17 mouse cellular contexts compared by ENCODE assay signal in the genomic region with DNA sequence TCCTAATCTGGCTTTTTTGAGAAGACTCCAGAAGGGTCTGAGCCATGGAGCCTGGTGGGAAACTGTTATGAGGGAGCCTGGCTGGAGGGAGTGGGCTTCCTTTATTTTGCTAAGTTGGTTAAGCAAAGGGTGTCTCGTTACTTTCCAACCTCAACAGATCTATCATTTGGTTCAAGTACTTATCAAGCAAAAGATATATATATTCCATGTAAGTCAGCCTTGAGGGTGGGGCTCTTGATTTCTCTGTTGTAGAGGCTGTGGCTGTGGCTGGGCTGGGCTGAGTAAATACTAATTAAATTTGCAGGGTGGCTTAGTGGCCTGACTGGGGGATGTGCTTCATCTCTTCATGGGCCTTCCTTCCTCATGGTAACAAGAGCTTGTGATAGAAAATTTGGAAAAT. TPM values are rescaled to one million over a fixed set of nuclear protein-coding genes. Genes with fewer than 3 reads are reported as not detected.
DNase-seq lines count a peak whose midpoint lies in the region; ATAC-seq and TF ChIP-seq lines count a peak whose summit lies in the region.
"Had no signal": no experiment of that assay in that cellular context is flagged by ENCODE, and none has a peak within 500 bp of the region (broad histone marks: within the 10 kb centered on the region; RNA-seq: fewer than 3 reads in every experiment).

No protein-coding gene starts in this region.

- WGBS in embryonic facial prominence, embryonic 12.5 days, result 64% methylated on average over 1 of the region's 1 CpGs
- WGBS in embryonic facial prominence, embryonic 10.5 days, result 73% methylated on average over 1 of the region's 1 CpGs
- WGBS in heart, postnatal 0 days, result 34% methylated on average over 1 of the region's 1 CpGs
- 44% methylated on average over 1 of the region's 1 CpGs for WGBS in stomach, embryonic 14.5 days
- 29% methylated on average over 1 of the region's 1 CpGs for WGBS in stomach, postnatal 0 days
- 31% methylated on average over 1 of the region's 1 CpGs for WGBS in stomach, embryonic 16.5 days

- no peak for DNase-seq in embryonic facial prominence, embryonic 10.5 days (ENCODE audit: low spot score)
- DNase-seq in heart, postnatal 0 days (ENCODE audit: low spot score), result no peak
- DNase-seq in heart, postnatal 25 days (ENCODE audit: low spot score), result no peak
- DNase-seq in stomach, postnatal 0 days (ENCODE audit: low spot score), result no peak
- no peak for DNase-seq in c-Kit-positive CD71-positive TER-119-positive erythroid progenitor cells, embryonic 14.5 days (ENCODE audit: low spot score)
- DNase-seq: adrenal gland, postnatal 10 days; cerebellum, adult 9-11 months; kidney, adult 2 months; liver, postnatal 0 days; midbrain, embryonic 14.5 days; retina, postnatal 1 day; right cerebral cortex, postnatal 4 days had no signal

- H3K4me3 ChIP-seq in embryonic facial prominence, embryonic 12.5 days, result no peak overlapping the region
- H3K4me3 ChIP-seq in embryonic facial prominence, embryonic 10.5 days, result no peak overlapping the region
- H3K4me3 ChIP-seq in heart, postnatal 0 days (ENCODE audit: low read depth, low read length), result no peak overlapping the region
- H3K4me3 ChIP-seq in stomach, embryonic 14.5 days (ENCODE audit: low read depth, low read length), result no peak overlapping the region
- no peak overlapping the region for H3K4me3 ChIP-seq in stomach, postnatal 0 days (ENCODE audit: low read depth, low read length)
- H3K4me3 ChIP-seq in stomach, embryonic 16.5 days (replicated peaks; ENCODE audit: low read length), result no peak overlapping the region

- peak overlapping the region; percentile 9; the same call in 1 of the 2 replicates for H3K27ac ChIP-seq in embryonic facial prominence, embryonic 12.5 days
- H3K27ac ChIP-seq in embryonic facial prominence, embryonic 10.5 days (replicated peaks), result no peak overlapping the region
- H3K27ac ChIP-seq in heart, postnatal 0 days (ENCODE audit: low read depth), result peak overlapping the region; percentile 80; the same call in 1 of the 2 replicates
- H3K27ac ChIP-seq in stomach, embryonic 14.5 days (ENCODE audit: low read length), result peak overlapping the region; percentile 87
- H3K27ac ChIP-seq in stomach, postnatal 0 days (replicated peaks), result no peak overlapping the region
- H3K27ac ChIP-seq in stomach, embryonic 16.5 days (ENCODE audit: low read length), result peak overlapping the region; percentile 72
- H3K27ac ChIP-seq: hindbrain, embryonic 14.5 days had no signal

- no peaks in the 10 kb centered on the region for H3K9me3 ChIP-seq in embryonic facial prominence, embryonic 12.5 days
- H3K9me3 ChIP-seq in embryonic facial prominence, embryonic 10.5 days, result no peaks in the 10 kb centered on the region
- H3K9me3 ChIP-seq in heart, postnatal 0 days (replicated peaks; ENCODE audit: control insufficient read depth, low read length), result no peaks in the 10 kb centered on the region
- H3K9me3 ChIP-seq in stomach, embryonic 14.5 days (ENCODE audit: control insufficient read depth, low read depth, low read length), result no peaks in the 10 kb centered on the region
- H3K9me3 ChIP-seq in stomach, postnatal 0 days (ENCODE audit: control insufficient read depth, low read length), result no peaks in the 10 kb centered on the region
- H3K9me3 ChIP-seq in stomach, embryonic 16.5 days (replicated peaks; ENCODE audit: control insufficient read depth, low read length), result no peaks in the 10 kb centered on the region

- peaks cover 45% of the 10 kb centered on the region for H3K4me1 ChIP-seq in embryonic facial prominence, embryonic 12.5 days
- H3K4me1 ChIP-seq in embryonic facial prominence, embryonic 10.5 days, result peaks cover 33% of the 10 kb centered on the region
- peaks cover 28% of the 10 kb centered on the region for H3K4me1 ChIP-seq in heart, postnatal 0 days (ENCODE audit: control insufficient read depth, insufficient read depth)
- peaks cover 38% of the 10 kb centered on the region for H3K4me1 ChIP-seq in stomach, embryonic 14.5 days (ENCODE audit: control insufficient read depth, insufficient read depth, low read length)
- H3K4me1 ChIP-seq in stomach, postnatal 0 days (replicated peaks; ENCODE audit: control insufficient read depth, insufficient read depth), result peaks cover 9% of the 10 kb centered on the region; the same call in 1 of the 2 replicates
- H3K4me1 ChIP-seq in stomach, embryonic 16.5 days (ENCODE audit: control insufficient read depth, insufficient read depth, low read length), result peaks cover 34% of the 10 kb centered on the region

- no peak for ATAC-seq in embryonic facial prominence, embryonic 12.5 days (ENCODE audit: insufficient number of reproducible peaks, insufficient read depth, low FRiP score, low TSS enrichment)
- ATAC-seq in heart, postnatal 0 days (ENCODE audit: insufficient read depth, low read depth), result no peak
- no peak for ATAC-seq in stomach, embryonic 14.5 days (ENCODE audit: insufficient number of reproducible peaks, insufficient read depth, low FRiP score, low read depth)
- no peak for ATAC-seq in stomach, postnatal 0 days (ENCODE audit: low FRiP score, low TSS enrichment)
- no peak for ATAC-seq in stomach, embryonic 16.5 days (ENCODE audit: insufficient read depth, low FRiP score)
- ATAC-seq: forebrain, embryonic 16.5 days; liver, postnatal 0 days had no signal

- H3K36me3 ChIP-seq in embryonic facial prominence, embryonic 12.5 days, result no peaks in the 10 kb centered on the region
- H3K36me3 ChIP-seq in embryonic facial prominence, embryonic 10.5 days (replicated peaks), result no peaks in the 10 kb centered on the region
- H3K36me3 ChIP-seq in heart, postnatal 0 days (replicated peaks; ENCODE audit: control insufficient read depth, insufficient read depth, low read length), result no peaks in the 10 kb centered on the region
- no peaks in the 10 kb centered on the region for H3K36me3 ChIP-seq in stomach, embryonic 14.5 days (ENCODE audit: control insufficient read depth, insufficient read depth, low read length)
- no peaks in the 10 kb centered on the region for H3K36me3 ChIP-seq in stomach, postnatal 0 days (ENCODE audit: control insufficient read depth, insufficient read depth, low read length)
- H3K36me3 ChIP-seq in stomach, embryonic 16.5 days (ENCODE audit: control insufficient read depth, insufficient read depth, low read length), result no peaks in the 10 kb centered on the region

- H3K27me3 ChIP-seq in embryonic facial prominence, embryonic 12.5 days, result no peaks in the 10 kb centered on the region
- H3K27me3 ChIP-seq in embryonic facial prominence, embryonic 10.5 days (replicated peaks; ENCODE audit: low read depth, poor library complexity, severe bottlenecking), result peaks cover 33% of the 10 kb centered on the region
- no peaks in the 10 kb centered on the region for H3K27me3 ChIP-seq in heart, postnatal 0 days (ENCODE audit: control insufficient read depth, insufficient read depth, low read length)
- H3K27me3 ChIP-seq in stomach, embryonic 14.5 days (ENCODE audit: control insufficient read depth, insufficient read depth, low read length), result no peaks in the 10 kb centered on the region
- H3K27me3 ChIP-seq in stomach, postnatal 0 days (ENCODE audit: control insufficient read depth, insufficient read depth, low read length), result no peaks in the 10 kb centered on the region
- no peaks in the 10 kb centered on the region for H3K27me3 ChIP-seq in stomach, embryonic 16.5 days (ENCODE audit: control insufficient read depth, insufficient read depth, low read length)

- TF ChIP-seq CTCF in heart, postnatal 0 days (IDR thresholded peaks at IDR 0.05; ENCODE audit: low read depth), result no peak
- TF ChIP-seq CTCF in stomach, postnatal 0 days (IDR thresholded peaks at IDR 0.05; ENCODE audit: low read depth), result no peak

- no peak for TF ChIP-seq EP300 in heart, postnatal 0 days (IDR thresholded peaks at IDR 0.05; ENCODE audit: low read depth)
- no peak for TF ChIP-seq EP300 in stomach, postnatal 0 days (optimal IDR thresholded peaks at IDR 0.05)

- H3K4me2 ChIP-seq in embryonic facial prominence, embryonic 12.5 days (replicated peaks), result no peak overlapping the region
- no peak overlapping the region for H3K4me2 ChIP-seq in heart, postnatal 0 days (ENCODE audit: low read depth, low read length)
- peak overlapping the region; percentile 17; the same call in 1 of the 2 replicates for H3K4me2 ChIP-seq in stomach, embryonic 14.5 days (replicated peaks; ENCODE audit: low read depth, low read length)
- H3K4me2 ChIP-seq in stomach, postnatal 0 days (replicated peaks; ENCODE audit: low read depth), result no peak overlapping the region
- no peak overlapping the region for H3K4me2 ChIP-seq in stomach, embryonic 16.5 days (ENCODE audit: low read depth, low read length)
- H3K4me2 ChIP-seq: hindbrain, embryonic 14.5 days had no signal

- no peak overlapping the region for H3K9ac ChIP-seq in embryonic facial prominence, embryonic 12.5 days
- H3K9ac ChIP-seq in heart, postnatal 0 days (replicated peaks; ENCODE audit: low read depth, low read length), result no peak overlapping the region
- no peak overlapping the region for H3K9ac ChIP-seq in stomach, embryonic 14.5 days (replicated peaks; ENCODE audit: low read depth, low read length)
- no peak overlapping the region for H3K9ac ChIP-seq in stomach, postnatal 0 days (ENCODE audit: low read length)
- H3K9ac ChIP-seq in stomach, embryonic 16.5 days (ENCODE audit: low read length), result no peak overlapping the region
- H3K9ac ChIP-seq: hindbrain, embryonic 14.5 days; liver, postnatal 0 days had no signal

- intact Hi-C loops in heart, postnatal 25 days (cut with DNase I), result no loop called here

RNA-seq across cellular contexts. Expression of gene Gsn, which starts 4.1 kb away (rescaled TPM):
- polyA plus RNA-seq in embryonic facial prominence, embryonic 12.5 days (2016; fragmentation: Nextera tagmentation; extraction: Ambion mirVana), result 130 and 133 TPM in 2 replicates
- polyA plus RNA-seq in embryonic facial prominence, embryonic 10.5 days (2016; fragmentation: Nextera tagmentation; extraction: Ambion mirVana), result 13.6 and 18.9 TPM in 2 replicates
- total RNA-seq in heart, postnatal 0 days (2014; rRNA removed; ENCODE audit: low replicate concordance), result 454 and 460 TPM in 2 replicates
- polyA plus RNA-seq in heart, postnatal 0 days (2015; fragmentation: Nextera tagmentation; extraction: Ambion mirVana), result 255 and 259 TPM in 2 replicates
- total RNA-seq in heart, postnatal 25 days (2021), result 100 to 1,000 TPM; 860 to 960 TPM
- 204 and 219 TPM in 2 replicates for polyA plus RNA-seq in stomach, embryonic 14.5 days (2014; fragmentation: Nextera tagmentation; extraction: Ambion mirVana)
- 398 and 433 TPM in 2 replicates for polyA plus RNA-seq in stomach, postnatal 0 days (2015; fragmentation: Nextera tagmentation; extraction: Ambion mirVana)
- 386 and 449 TPM in 2 replicates for polyA plus RNA-seq in stomach, embryonic 16.5 days (2015; fragmentation: Nextera tagmentation; extraction: Ambion mirVana)

RNA-seq across cellular contexts. Expression of gene Rab14, which starts 59.4 kb away (rescaled TPM):
- 317 and 329 TPM in 2 replicates for polyA plus RNA-seq in embryonic facial prominence, embryonic 12.5 days (2016; fragmentation: Nextera tagmentation; extraction: Ambion mirVana)
- 239 and 259 TPM in 2 replicates for polyA plus RNA-seq in embryonic facial prominence, embryonic 10.5 days (2016; fragmentation: Nextera tagmentation; extraction: Ambion mirVana)
- 83.8 and 130 TPM in 2 replicates for total RNA-seq in heart, postnatal 0 days (2014; rRNA removed; ENCODE audit: low replicate concordance)
- 346 and 349 TPM in 2 replicates for polyA plus RNA-seq in heart, postnatal 0 days (2015; fragmentation: Nextera tagmentation; extraction: Ambion mirVana)
- total RNA-seq in heart, postnatal 25 days (2021), result 100 to 1,000 TPM; 117 to 136 TPM
- polyA plus RNA-seq in stomach, embryonic 14.5 days (2014; fragmentation: Nextera tagmentation; extraction: Ambion mirVana), result 314 and 322 TPM in 2 replicates
- 325 and 350 TPM in 2 replicates for polyA plus RNA-seq in stomach, postnatal 0 days (2015; fragmentation: Nextera tagmentation; extraction: Ambion mirVana)
- polyA plus RNA-seq in stomach, embryonic 16.5 days (2015; fragmentation: Nextera tagmentation; extraction: Ambion mirVana), result 292 and 332 TPM in 2 replicates

Comparison
In these comparisons a context has a peak if more than half of its experiments do, and no peak if none do; other contexts are left out.
1. H3K27ac ChIP-seq: peak in embryonic facial prominence, embryonic 12.5 days (single experiment), heart, postnatal 0 days (single experiment), stomach, embryonic 14.5 days (single experiment) and stomach, embryonic 16.5 days (single experiment); none in embryonic facial prominence, embryonic 10.5 days (single experiment) and stomach, postnatal 0 days (single experiment).